ENCODE assay signal across 16 mouse cellular contexts in genomic region chr13:97443731-97444428, GRCm38 (mm10).
DNase-seq lines count a peak whose midpoint lies in the region; ATAC-seq and TF ChIP-seq lines count a peak whose summit lies in the region.
"Had no signal": no experiment of that assay in that cellular context is flagged by ENCODE, and none has a peak within 500 bp of the region (broad histone marks: within the 10 kb centered on the region; RNA-seq: fewer than 3 reads in every experiment).

No protein-coding gene starts in this region.

- DNase-seq in liver, adult 2 months (ENCODE audit: extremely low read depth, low read depth, low spot score), result peak; percentile 99
- no peak for DNase-seq in liver, embryonic 11.5 days (ENCODE audit: low spot score)
- peak; percentile 39 for DNase-seq in 416B (ENCODE audit: low read depth)
- DNase-seq in adrenal gland, adult 2 months, result peak; percentile 77
- DNase-seq in heart, postnatal 14 days, result peak; percentile 29 to 43
- no peak for DNase-seq in layer of hippocampus, adult 2 months (ENCODE audit: low spot score in 2 of 2)
- no peak for DNase-seq in kidney, adult 2 months
- DNase-seq: cerebellum, adult 2 months; forebrain, postnatal 0 days; kidney, postnatal 36 days; left cerebral cortex, postnatal 4 days; thymus, postnatal 25 days had no signal

- no peaks in the 10 kb centered on the region for H3K27me3 ChIP-seq in liver, adult 2 months (ENCODE audit: control insufficient read depth, insufficient read depth, low read length)
- H3K27me3 ChIP-seq in liver, embryonic 11.5 days (replicated peaks; ENCODE audit: control insufficient read depth, insufficient read depth, low read length), result no peaks in the 10 kb centered on the region
- H3K27me3 ChIP-seq in kidney, adult 2 months (replicated peaks; ENCODE audit: control insufficient read depth, insufficient read depth, low read length), result no peaks in the 10 kb centered on the region
- H3K27me3 ChIP-seq: neural tube, embryonic 13.5 days had no signal

- peaks cover 8% of the 10 kb centered on the region for H3K4me1 ChIP-seq in liver, adult 2 months (ENCODE audit: control insufficient read depth, insufficient read depth, low read length)
- H3K4me1 ChIP-seq in liver, embryonic 11.5 days (replicated peaks; ENCODE audit: control insufficient read depth, insufficient read depth, low read length), result peaks cover 30% of the 10 kb centered on the region
- no peaks in the 10 kb centered on the region for H3K4me1 ChIP-seq in kidney, adult 2 months (ENCODE audit: control insufficient read depth, insufficient read depth, low read length)

- WGBS in liver, adult 2 months, result 24% methylated on average over 14 of the region's 14 CpGs
- 68% methylated on average over 14 of the region's 14 CpGs for WGBS in liver, embryonic 11.5 days
- 83% methylated on average over 14 of the region's 14 CpGs for WGBS in kidney, adult 2 months

- no peak for ATAC-seq in liver, embryonic 11.5 days (replicated peaks; ENCODE audit: low FRiP score)
- ATAC-seq: forebrain, postnatal 0 days; intestine, postnatal 0 days; midbrain, embryonic 16.5 days had no signal

- no peak for TF ChIP-seq POLR2A in liver, adult 2 months (IDR thresholded peaks at IDR 0.05; ENCODE audit: extremely low read depth, insufficient read depth, low read length)
- TF ChIP-seq POLR2A in kidney, adult 2 months (IDR thresholded peaks at IDR 0.05; ENCODE audit: low read depth, low read length), result no peak

- no peak overlapping the region for H3K4me2 ChIP-seq in liver, embryonic 11.5 days
- H3K4me2 ChIP-seq: neural tube, embryonic 13.5 days had no signal

- no peak for TF ChIP-seq CTCF in liver, adult 2 months (IDR thresholded peaks at IDR 0.05; ENCODE audit: low read depth, low read length)
- TF ChIP-seq CTCF in layer of hippocampus, adult 2 months (conservative IDR thresholded peaks at IDR 0.05), result no peak
- no peak for TF ChIP-seq CTCF in kidney, adult 2 months (conservative IDR thresholded peaks at IDR 0.05; ENCODE audit: insufficient read depth, insufficient read length, low read depth, low read length)

- no peak overlapping the region for H3K4me3 ChIP-seq in liver, adult 2 months (ENCODE audit: insufficient read depth, low read depth, low read length)
- H3K4me3 ChIP-seq in liver, embryonic 11.5 days (ENCODE audit: low read depth, low read length), result no peak overlapping the region
- H3K4me3 ChIP-seq in layer of hippocampus, adult 2 months, result no peak overlapping the region
- H3K4me3 ChIP-seq in kidney, adult 2 months (ENCODE audit: insufficient read depth, low read depth, low read length), result no peak overlapping the region
- H3K4me3 ChIP-seq: neural tube, embryonic 13.5 days had no signal

- no peaks in the 10 kb centered on the region for H3K36me3 ChIP-seq in liver, adult 2 months (ENCODE audit: control insufficient read depth, insufficient read depth, low read length)
- H3K36me3 ChIP-seq in liver, embryonic 11.5 days (ENCODE audit: control insufficient read depth, insufficient read depth, low read length), result no peaks in the 10 kb centered on the region
- no peaks in the 10 kb centered on the region for H3K36me3 ChIP-seq in kidney, adult 2 months (ENCODE audit: control insufficient read depth, insufficient read depth, low read length)
- H3K36me3 ChIP-seq: neural tube, embryonic 13.5 days had no signal

- peak overlapping the region; percentile 4; the same call in 1 of the 2 replicates for H3K9ac ChIP-seq in liver, adult 2 months (ENCODE audit: low read depth, low read length)
- H3K9ac ChIP-seq in liver, embryonic 11.5 days (ENCODE audit: low read depth, low read length), result no peak overlapping the region
- H3K9ac ChIP-seq: forebrain, postnatal 0 days; neural tube, embryonic 13.5 days had no signal

- H3K79me2 ChIP-seq in liver, adult 2 months (ENCODE audit: control insufficient read depth, insufficient read depth, low read length), result no peaks in the 10 kb centered on the region

- H3K9me3 ChIP-seq in liver, embryonic 11.5 days (ENCODE audit: control insufficient read depth, low read length), result no peaks in the 10 kb centered on the region
- H3K9me3 ChIP-seq: neural tube, embryonic 13.5 days had no signal

- intact Hi-C loops in heart, postnatal 14 days (cut with DNase I), result no loop called here

- H3K27ac ChIP-seq in liver, adult 2 months (replicated peaks; ENCODE audit: insufficient read depth, low read depth, low read length), result peak overlapping the region; percentile 67
- no peak overlapping the region for H3K27ac ChIP-seq in liver, embryonic 11.5 days (ENCODE audit: low read depth, low read length)
- H3K27ac ChIP-seq in layer of hippocampus, adult 2 months, result no peak overlapping the region
- no peak overlapping the region for H3K27ac ChIP-seq in kidney, adult 2 months (ENCODE audit: insufficient read depth, low read depth, low read length)
- H3K27ac ChIP-seq: macrophage; neural tube, embryonic 13.5 days had no signal

Comparison
In these comparisons a context has a peak if more than half of its experiments do, and no peak if none do; other contexts are left out.
1. DNase-seq: peak in liver, adult 2 months (single experiment), 416B (single experiment), adrenal gland, adult 2 months (single experiment) and heart, postnatal 14 days (2 of 2); none in liver, embryonic 11.5 days (single experiment), layer of hippocampus, adult 2 months (0 of 2) and kidney, adult 2 months (single experiment).